Mouse (Mus musculus) midbrain, embryonic 11.5 days (tissue): ENCODE data around the gene Lgi4. TPM values are rescaled to one million over a fixed set of nuclear protein-coding genes. Genes with fewer than 3 reads are reported as not detected.
A peak's percentile ranks its signal among the peaks of the same experiment; 100 is the strongest.

Experiments used
- ATAC-seq: fragments of 200-750 bp; cut with Nextera tagmentation; 2 replicates; pipeline ENCODE4 v1.8.0; 2017; ENCODE audit warnings: moderate TSS enrichment, moderate library complexity; ENCODE audit not compliant: low FRiP score
- DNase-seq: peaks from one replicate; pipeline ENCODE4 v3.0.0; 2015; ENCODE audit warnings: low spot score; ENCODE audit errors: missing footprints
- H3K27ac ChIP-seq: fragments of 300-500 bp; sonication (generic); 2 replicates; pipeline ENCODE4 v1.5.1; 2014; ENCODE audit warnings: low read depth, low read length
- H3K27me3 ChIP-seq: fragments of 300-500 bp; sonication (generic); 2 replicates; pipeline ENCODE4 v1.6.1; 2014; ENCODE audit warnings: mild to moderate bottlenecking, low read length, moderate library complexity, mixed read lengths; ENCODE audit not compliant: control insufficient read depth, insufficient read depth
- H3K36me3 ChIP-seq: fragments of 300-500 bp; sonication (generic); 2 replicates; pipeline ENCODE4 v1.6.1; 2014; ENCODE audit warnings: mild to moderate bottlenecking, low read length, moderate library complexity, mixed read lengths; ENCODE audit not compliant: control insufficient read depth, insufficient read depth
- H3K4me1 ChIP-seq: fragments of 300-500 bp; sonication (generic); 2 replicates; pipeline ENCODE4 v1.6.1; 2014; ENCODE audit warnings: low read length; ENCODE audit not compliant: control insufficient read depth, insufficient read depth
- H3K4me2 ChIP-seq: fragments of 300-500 bp; sonication (generic); 2 replicates; pipeline ENCODE4 v1.6.1; 2014; ENCODE audit warnings: mild to moderate bottlenecking, moderate library complexity
- H3K4me3 ChIP-seq: fragments of 300-500 bp; sonication (generic); 2 replicates; pipeline ENCODE4 v1.5.1; 2014; ENCODE audit warnings: low read depth, low read length
- H3K9ac ChIP-seq: fragments of 300-500 bp; sonication (generic); 2 replicates; pipeline ENCODE4 v1.6.1; 2014; ENCODE audit warnings: low read length
- H3K9me3 ChIP-seq: fragments of 300-500 bp; sonication (generic); 2 replicates; pipeline ENCODE4 v1.6.1; 2016; ENCODE audit warnings: low read length; ENCODE audit not compliant: control insufficient read depth
- WGBS: fragments of 180-500 bp; shearing (Covaris S2); extraction: QIAGEN DNeasy Blood & Tissue Kit; methylation state at CpG from one replicate; pipeline ENCODE4 v1.1.7; 2014; 5-methylcytosine and 5-hydroxymethylcytosine counted together
- polyA plus RNA-seq: library from polyadenylated mRNA; unstranded; fragments of >200 nt; fragmentation: Nextera tagmentation; extraction: Ambion mirVana; gene quantifications from 2 replicates; pipeline ENCODE4 v1.2.1, GENCODE M21; 2014

Lgi4 gene
- polyA plus RNA-seq, 1 experiment from 2014 or later = 0.85 TPM

DNA sequence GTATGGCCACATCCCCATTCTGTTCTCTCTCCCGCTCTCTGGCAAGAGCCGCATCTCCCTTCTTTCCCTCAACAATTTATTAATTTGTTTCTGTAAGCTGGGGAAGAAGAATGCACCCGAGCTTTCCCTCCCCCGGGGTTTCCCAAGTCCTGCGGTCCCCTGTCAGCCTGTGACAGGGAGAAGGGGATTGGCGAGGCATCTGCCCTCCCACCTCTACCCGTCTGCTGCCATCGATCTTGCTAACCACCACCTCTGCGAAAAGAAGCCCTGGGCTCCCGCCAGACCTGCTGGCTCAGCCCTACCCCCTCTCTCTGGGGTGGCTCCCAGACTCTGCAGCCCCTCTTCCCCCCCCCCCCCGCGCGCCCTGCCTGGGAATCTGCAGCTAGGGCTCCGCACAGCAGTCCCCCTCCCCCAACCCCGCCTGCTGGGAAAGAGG lies 9.3 kb upstream of the Lgi4 start:
- DNase-seq (no peak), ATAC-seq (peak; percentile 53)
- no peaks in the 10 kb centered on the region for H3K9me3 ChIP-seq
- H3K4me2 ChIP-seq = peak overlapping the region; percentile 36
- peak overlapping the region; percentile 9; the same call in 1 of the 2 replicates for H3K9ac ChIP-seq
- no peaks in the 10 kb centered on the region for H3K36me3 ChIP-seq
- peaks cover 53% of the 10 kb centered on the region for H3K27me3 ChIP-seq
- peak overlapping the region; percentile 11; the same call in 1 of the 2 replicates for H3K4me3 ChIP-seq
- 2% methylated on average over 14 of the region's 15 CpGs for WGBS
- H3K4me1 ChIP-seq = peaks cover 29% of the 10 kb centered on the region
- H3K27ac ChIP-seq = no peak overlapping the region

DNA sequence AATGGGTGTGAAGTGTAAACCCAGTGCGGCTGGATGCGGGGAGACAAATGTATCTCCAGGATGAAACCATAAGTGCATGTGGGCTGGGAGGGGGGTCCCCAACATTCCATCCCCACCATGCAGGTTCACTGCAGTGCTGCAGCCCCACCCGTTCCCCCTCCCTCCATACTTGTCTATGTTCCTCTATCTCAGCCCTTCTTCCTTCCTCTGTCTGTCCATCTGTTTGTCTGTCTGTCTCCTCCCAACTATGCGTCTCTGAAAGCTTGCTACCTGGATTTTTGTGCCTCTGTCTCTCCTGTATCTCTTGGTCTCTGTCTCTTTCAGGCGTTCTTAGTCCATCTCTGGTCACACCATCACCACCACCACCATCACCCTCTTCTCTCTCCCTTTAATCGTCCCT lies 8.7 kb upstream of the Lgi4 start:
- Histone ChIP-seq H3K4me1 (peaks cover 31% of the 10 kb centered on the region), H3K27me3 (peaks cover 53% of the 10 kb centered on the region)
- 6% methylated on average over 6 of the region's 6 CpGs for WGBS

DNA sequence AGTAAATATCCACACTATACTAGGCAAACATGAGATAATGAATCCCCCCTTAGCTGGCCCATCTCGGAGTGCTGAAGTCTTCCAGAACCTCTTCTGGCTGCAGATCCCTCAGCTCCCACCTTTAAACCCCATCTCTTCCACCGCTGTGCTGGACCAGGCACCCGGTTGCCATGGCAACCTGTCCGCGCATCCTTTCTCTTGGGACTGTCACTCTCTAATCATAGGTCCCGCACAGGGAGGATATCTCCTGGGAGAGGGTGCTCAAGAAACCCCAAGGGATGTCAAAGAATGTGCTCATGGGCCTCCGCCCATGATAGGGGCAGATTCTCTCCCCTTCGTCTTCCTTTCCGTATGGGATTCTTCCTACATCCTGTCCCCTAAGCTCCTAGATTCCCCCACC lies 8.2 kb upstream of the Lgi4 start:
- Histone ChIP-seq H3K4me2 (peak overlapping the region; percentile 5), H3K9me3 (no peaks in the 10 kb centered on the region), H3K36me3 (no peaks in the 10 kb centered on the region), H3K27ac (no peak overlapping the region), H3K27me3 (peaks cover 53% of the 10 kb centered on the region), H3K4me1 (peaks cover 32% of the 10 kb centered on the region), H3K4me3 (peak overlapping the region; percentile 2), H3K9ac (no peak overlapping the region)
- ATAC-seq (0 out of 2 replicates have a peak, but pooled peaks have one; percentile 18), DNase-seq (no peak)
- 2% methylated on average over 9 of the region's 9 CpGs for WGBS

More for the DNA sequence above, 8.7 kb upstream of the Lgi4 start:
- H3K9me3 ChIP-seq = no peaks in the 10 kb centered on the region
- H3K4me3 ChIP-seq = peak overlapping the region; percentile 11
- H3K9ac ChIP-seq = no peak overlapping the region; the same call in 1 of the 2 replicates
- no peak for ATAC-seq
- no peaks in the 10 kb centered on the region for H3K36me3 ChIP-seq
- no peak overlapping the region for H3K27ac ChIP-seq
- H3K4me2 ChIP-seq = peak overlapping the region; percentile 36
- DNase-seq = no peak

DNA sequence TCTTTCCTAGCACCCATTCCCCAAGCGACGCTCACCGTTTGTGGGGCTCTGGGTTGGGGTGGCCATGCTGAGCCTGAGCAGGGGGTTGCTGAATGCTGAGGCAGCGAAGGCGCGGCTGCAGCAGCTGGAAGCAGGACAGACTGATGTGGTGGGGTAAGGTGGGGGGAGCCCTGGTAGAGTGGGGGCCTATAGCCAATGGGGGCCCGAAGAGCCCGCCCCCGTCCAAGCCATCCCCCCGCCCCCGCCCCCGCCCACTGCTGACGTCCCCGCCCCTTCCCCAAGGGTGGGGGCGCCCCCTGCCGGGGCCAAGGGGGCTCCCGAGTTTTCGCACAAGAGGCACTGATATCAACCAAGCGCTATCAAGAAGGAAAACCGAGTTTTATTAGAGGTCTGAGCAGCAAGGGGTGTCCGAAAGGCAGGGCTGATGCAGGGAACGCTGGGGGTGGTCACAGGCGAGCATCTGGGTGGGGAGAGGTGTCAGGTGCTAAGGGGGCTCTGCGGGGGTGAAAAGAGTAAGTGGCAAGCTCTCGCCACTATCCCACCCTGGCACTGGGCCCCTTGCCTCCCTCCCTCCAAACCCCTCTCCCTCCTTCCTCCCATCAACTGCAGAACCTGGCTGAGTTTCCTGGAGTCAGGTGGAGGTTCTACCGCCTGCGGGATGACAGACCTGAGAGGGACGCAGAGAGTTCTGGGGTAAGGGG lies 7.7 kb upstream of the Lgi4 start, which contains the start of gene Fxyd7:
Gene Fxyd7 (minus strand): TSS at position 147 of the 701 bp plus-strand sequence.
- Histone ChIP-seq H3K9ac (no peak within 1 kb of the TSS; the same call in 1 of the 2 replicates), H3K4me1 (peaks cover 32% of the 10 kb centered on the region), H3K4me2 (peak within 1 kb of the TSS; percentile 36), H3K4me3 (peak within 1 kb of the TSS; percentile 11), H3K27me3 (peaks cover 53% of the 10 kb centered on the region), H3K27ac (no peak within 1 kb of the TSS), H3K9me3 (no peaks in the 10 kb centered on the region), H3K36me3 (no peaks in the 10 kb centered on the region)
- 1% methylated on average over 26 of the region's 28 CpGs for WGBS
- no peak for ATAC-seq
- DNase-seq = no peak

DNA sequence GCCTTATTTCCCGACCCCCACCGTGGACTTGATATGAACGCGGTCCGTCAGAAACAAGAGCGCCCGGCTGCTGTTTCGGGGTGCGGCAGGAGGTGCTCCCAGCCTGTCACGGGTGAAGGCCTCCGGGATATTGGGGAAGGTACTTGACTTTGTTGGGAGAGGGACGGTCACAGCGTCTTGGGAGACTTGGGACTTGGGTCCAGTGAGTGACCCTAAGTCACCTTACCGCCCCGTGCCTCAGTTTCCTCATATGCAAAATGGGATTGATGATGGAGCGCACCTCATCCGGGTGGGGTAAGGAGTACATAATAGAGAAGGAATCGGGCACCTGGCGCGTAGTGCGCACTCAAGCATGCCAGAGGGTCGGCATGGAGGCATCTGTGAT lies 6.9 kb upstream of the Lgi4 start:
- no peak overlapping the region for H3K9ac ChIP-seq
- DNase-seq = no peak

DNA sequence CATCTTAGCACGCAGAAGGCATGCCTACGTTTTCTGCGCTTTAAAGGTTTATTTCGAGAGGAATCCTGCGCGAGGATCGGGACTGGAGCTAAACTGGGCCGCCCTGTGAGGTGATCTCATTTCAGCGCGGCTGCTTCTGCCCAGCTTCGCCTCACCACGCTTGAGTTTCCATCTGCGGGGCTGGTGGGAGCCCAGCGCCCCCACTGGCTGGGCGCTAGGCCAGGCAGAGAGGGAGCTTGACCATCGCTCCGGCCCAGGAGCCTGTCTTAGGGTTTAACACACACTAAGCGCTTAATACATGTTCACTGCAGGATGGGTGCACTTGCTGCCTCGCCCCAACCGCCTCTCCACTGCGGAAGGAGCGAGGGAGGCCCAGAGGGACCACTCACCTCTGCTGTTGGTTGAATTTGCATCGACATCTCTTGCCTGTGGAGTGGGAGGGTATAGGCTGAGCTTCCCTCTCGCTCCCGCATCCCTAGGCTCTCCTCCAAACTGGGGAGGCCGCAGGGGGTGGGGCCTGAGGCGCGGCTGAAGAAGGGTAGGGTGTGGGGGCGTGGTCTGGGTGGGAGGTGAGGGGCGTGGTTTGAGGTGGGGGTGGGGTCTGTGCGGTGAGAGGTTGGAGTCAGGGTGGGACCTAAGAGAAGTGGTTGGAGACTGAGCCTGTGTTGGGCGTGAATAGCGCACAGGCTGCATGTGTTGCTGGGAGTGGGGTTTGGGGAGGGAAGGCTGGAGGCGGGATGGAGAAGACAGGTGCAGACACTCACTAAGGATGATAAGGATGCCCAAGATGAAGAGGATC lies 6.3 kb upstream of the Lgi4 start:
- H3K4me3 ChIP-seq = no peak overlapping the region
- DNase-seq (no peak), ATAC-seq (peak; percentile 13)
- no peaks in the 10 kb centered on the region for H3K36me3 ChIP-seq
- peaks cover 53% of the 10 kb centered on the region for H3K27me3 ChIP-seq
- H3K4me1 ChIP-seq = peaks cover 32% of the 10 kb centered on the region
- H3K9ac ChIP-seq = no peak overlapping the region; the same call in 1 of the 2 replicates
- H3K9me3 ChIP-seq = no peaks in the 10 kb centered on the region
- 1% methylated on average over 34 of the region's 34 CpGs for WGBS
- peak overlapping the region; percentile 15 for H3K4me2 ChIP-seq
- H3K27ac ChIP-seq = no peak overlapping the region

More for the DNA sequence above, 6.9 kb upstream of the Lgi4 start:
- peaks cover 32% of the 10 kb centered on the region for H3K4me1 ChIP-seq
- H3K36me3 ChIP-seq = no peaks in the 10 kb centered on the region
- peak overlapping the region; percentile 15 for H3K4me2 ChIP-seq
- H3K27ac ChIP-seq = no peak overlapping the region
- no peak for ATAC-seq
- peaks cover 53% of the 10 kb centered on the region for H3K27me3 ChIP-seq
- H3K9me3 ChIP-seq = no peaks in the 10 kb centered on the region
- WGBS = 3% methylated on average over 22 of the region's 22 CpGs
- no peak overlapping the region for H3K4me3 ChIP-seq

DNA sequence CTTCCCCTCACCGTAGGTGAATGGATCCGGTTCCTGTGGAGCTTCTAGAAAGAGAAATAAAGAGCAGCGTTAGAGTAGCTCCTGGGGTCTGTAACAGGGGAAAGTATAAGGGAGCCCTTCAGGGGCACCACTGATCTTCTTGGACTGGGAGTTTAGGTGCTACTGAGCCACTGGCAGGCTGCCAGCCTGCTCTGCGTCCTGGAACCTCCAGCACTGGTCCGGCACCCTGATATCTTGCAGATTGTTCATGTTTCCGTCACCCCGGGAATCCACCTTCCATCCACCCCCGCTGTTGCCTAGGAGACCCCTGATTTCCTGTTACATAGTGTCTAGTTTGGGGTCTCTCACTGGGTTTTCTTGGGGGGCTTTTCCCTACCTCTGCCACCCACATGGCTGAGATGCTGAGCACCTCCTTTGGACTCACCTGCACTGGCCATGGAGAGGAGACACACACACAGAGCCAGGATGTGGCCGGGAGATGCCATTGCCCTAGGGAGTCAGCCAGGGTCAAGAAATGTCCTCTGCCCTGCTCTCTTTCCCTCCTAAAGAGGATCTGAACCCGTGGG lies 5.2 kb upstream of the Lgi4 start:
- ATAC-seq (no peak), DNase-seq (no peak)
- WGBS = 36% methylated on average over 10 of the region's 10 CpGs
- Histone ChIP-seq H3K4me1 (peaks cover 32% of the 10 kb centered on the region), H3K4me2 (no peak overlapping the region), H3K36me3 (no peaks in the 10 kb centered on the region), H3K9ac (no peak overlapping the region), H3K27me3 (peaks cover 53% of the 10 kb centered on the region), H3K27ac (no peak overlapping the region), H3K4me3 (no peak overlapping the region), H3K9me3 (no peaks in the 10 kb centered on the region)

DNA sequence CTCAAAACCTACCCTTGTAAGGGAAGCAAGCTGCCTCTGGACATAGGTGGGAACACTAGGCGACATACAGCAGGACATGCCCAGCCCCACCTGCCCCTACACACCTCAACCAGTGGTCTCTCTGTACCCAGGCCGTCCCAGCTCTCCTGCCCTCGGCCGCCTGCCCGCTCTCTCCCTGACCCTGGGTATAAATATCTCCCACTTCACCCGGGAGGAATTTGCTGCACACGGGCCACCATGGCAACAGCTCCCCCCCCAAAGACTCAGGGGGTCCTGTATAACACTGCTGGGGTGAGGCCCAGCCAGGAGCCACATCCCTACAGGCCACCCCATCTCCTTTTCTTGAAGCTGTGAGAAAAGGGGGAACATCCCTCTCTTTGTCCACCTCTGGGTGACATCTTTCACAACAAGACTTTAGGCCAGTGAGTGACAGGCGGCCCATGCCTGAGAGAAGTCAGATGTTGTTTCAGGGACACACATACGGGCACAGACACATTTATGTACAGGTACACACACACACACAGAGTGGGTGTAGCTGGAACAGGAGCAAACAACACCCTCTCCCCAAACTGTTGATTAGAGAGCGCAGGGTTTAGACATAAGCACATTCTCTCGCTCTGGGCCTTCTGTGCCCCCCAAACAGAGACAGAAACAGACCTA lies 4.4 kb upstream of the Lgi4 start:
- Histone ChIP-seq H3K27me3 (peaks cover 47% of the 10 kb centered on the region), H3K4me2 (no peak overlapping the region), H3K27ac (no peak overlapping the region), H3K9ac (no peak overlapping the region), H3K4me3 (no peak overlapping the region), H3K4me1 (peaks cover 26% of the 10 kb centered on the region), H3K9me3 (no peaks in the 10 kb centered on the region), H3K36me3 (no peaks in the 10 kb centered on the region)
- WGBS = 40% methylated on average over 11 of the region's 11 CpGs
- ATAC-seq = no peak
- no peak for DNase-seq
